Mouse (Mus musculus) frontal cortex, adult 2 months (tissue): ENCODE data around the gene Coq8b. TPM values are rescaled to one million over a fixed set of nuclear protein-coding genes. Genes with fewer than 3 reads are reported as not detected.

Experiments
- DNase-seq, 2 experiments: peaks; one replicate each; pipeline ENCODE4 v3.0.0; 2022; ENCODE audit warnings: low spot score in 1 of 2; ENCODE audit errors: extremely low spot score in 1 of 2
- polyA plus RNA-seq: library from polyadenylated mRNA; depleted of rRNA; stranded (reverse); fragments of >200 nt; gene quantifications from 2 replicates; pipeline ENCODE4 v1.2.3, GENCODE M21; 2012; rRNA removed

The Coq8b gene
- polyA plus RNA-seq, 1 experiment, result 39.1 TPM

DNA sequence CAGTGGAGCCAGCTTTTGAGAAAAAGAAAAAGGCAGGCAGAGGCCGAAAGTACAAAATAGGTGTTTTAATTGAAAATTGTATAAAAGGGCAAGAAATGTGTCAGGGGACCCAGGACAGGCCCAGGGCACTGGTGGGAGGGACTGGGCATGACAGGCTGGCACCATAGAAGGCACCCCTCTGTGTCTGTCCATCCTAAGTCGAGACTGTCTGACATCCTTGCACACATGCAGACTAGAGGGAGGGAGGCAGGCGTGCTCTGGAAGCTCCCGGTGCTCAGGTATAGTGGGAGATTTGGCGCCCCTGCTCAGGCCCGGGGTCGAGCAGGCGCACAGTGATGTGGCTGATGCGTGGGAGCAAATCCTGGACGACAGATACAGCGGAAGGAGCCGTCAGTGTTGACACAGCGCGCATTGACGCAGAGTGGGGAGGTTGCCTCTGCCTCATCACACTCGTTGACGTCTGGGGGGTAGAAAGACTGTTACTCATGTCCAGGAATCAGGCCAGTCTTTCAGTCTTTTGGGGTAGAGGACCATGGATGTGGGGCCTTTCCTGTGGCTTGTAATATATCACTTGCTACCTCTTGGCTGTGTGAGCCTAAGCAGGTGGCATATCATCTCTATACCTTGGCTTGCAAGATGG, 72.4 kb downstream of the Coq8b start:
- DNase-seq, result no peak

DNA sequence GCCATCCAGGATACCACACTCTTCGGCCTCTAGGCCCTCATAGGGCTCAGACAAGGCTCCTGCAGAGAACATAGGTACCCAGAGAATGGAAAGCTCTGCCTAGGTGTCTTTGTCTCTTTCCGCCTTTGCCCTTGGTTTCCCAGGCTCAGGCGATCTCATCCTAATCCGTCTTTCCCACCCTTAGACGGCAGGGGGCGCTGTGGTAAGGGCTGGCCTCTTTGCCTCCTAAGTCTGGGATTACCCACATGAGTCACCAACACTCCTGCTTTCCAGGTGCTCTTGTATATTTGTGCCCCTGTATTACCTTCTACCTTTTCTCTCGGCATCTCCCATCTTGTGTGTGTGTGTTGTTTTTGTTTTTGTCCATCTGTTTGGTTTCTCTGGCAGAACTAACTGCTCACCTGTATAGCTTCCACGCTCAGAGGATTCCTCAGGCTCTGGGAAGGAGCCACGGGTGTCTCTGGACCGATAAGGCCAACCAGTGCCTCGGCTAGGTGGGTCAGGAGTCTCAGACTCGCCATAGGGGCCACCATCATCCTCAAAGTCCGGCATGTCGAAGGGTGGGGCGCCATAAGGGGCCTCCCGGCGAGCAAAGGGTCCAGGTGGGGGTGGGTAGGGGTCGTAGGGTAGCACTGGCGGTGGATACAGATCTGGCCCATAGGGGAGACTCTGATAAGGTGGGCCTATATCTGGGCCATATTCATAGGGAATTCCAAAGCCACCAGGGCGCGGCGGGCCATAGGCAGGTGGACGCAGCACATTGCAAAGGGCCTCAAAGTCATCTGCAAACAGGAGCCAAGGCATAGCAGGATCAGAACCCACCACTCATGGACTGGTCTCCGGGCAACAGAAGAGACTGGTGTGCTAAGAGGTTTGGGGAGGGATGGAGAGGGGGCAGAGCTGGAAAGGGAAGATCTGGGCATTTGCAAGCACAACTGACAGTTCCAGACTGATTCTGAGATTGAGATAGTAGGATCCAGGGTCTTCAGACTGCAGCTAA, 73.6 kb downstream of the Coq8b start:
- no peak for DNase-seq

DNA sequence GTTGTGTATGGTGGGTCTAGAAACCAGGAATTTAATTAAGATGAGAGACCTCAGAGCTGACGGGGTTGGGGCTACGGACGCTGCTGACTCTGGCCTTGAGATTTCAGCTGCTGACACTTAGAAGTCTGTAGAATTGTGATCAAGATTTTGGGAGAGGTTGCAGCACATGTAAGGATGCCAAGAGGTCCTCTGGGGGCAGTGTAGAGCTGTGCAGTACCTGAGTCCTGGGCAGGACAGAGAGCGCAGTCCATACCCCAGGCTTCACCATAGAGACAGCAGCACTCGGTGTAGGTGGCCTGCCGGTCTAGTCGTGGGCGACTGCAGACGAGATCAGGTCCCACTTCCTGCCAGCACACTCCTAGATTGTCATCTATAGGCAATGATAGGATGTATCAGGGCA, 74.7 kb downstream of the Coq8b start:
- no peak for DNase-seq

Other genes with a start within 250 kb of the Coq8b start
- gene Cyp2a12, start 203.9 kb upstream of the Coq8b start, polyA plus RNA-seq, result not detected in 2 replicates
- gene Cyp2f2, start 113.1 kb upstream of the Coq8b start, polyA plus RNA-seq, result 1.2 and 3.7 TPM in 2 replicates
- gene Cyp2t4, start 79.3 kb upstream of the Coq8b start, polyA plus RNA-seq, result not detected in 2 replicates
- 96.1 and 102 TPM in 2 replicates for gene Egln2, start 66.2 kb upstream of the Coq8b start, polyA plus RNA-seq
- 124 and 128 TPM in 2 replicates for gene Rab4b, start 54.1 kb upstream of the Coq8b start, polyA plus RNA-seq
- 0.18 and 0.29 TPM in 2 replicates for gene Gm21983, start 51.9 kb upstream of the Coq8b start, polyA plus RNA-seq
- gene Mia, start 51.9 kb upstream of the Coq8b start, polyA plus RNA-seq, result 4.4 TPM in 2 replicates
- 17.5 and 17.7 TPM in 2 replicates for gene BC024978, start 37.2 kb upstream of the Coq8b start, polyA plus RNA-seq
- 190 and 196 TPM in 2 replicates for gene Snrpa, start 36.8 kb upstream of the Coq8b start, polyA plus RNA-seq
- 5.2 and 6.7 TPM in 2 replicates for gene Itpkc, start 4.4 kb upstream of the Coq8b start, polyA plus RNA-seq
- gene Numbl, start 25.4 kb downstream of the Coq8b start, polyA plus RNA-seq, result 95.1 and 100 TPM in 2 replicates
- 68.8 and 69.8 TPM in 2 replicates for gene Ltbp4, start 104.7 kb downstream of the Coq8b start, polyA plus RNA-seq
- 58.4 and 62.8 TPM in 2 replicates for gene Shkbp1, start 123.0 kb downstream of the Coq8b start, polyA plus RNA-seq
- gene Gm20479, start 124.4 kb downstream of the Coq8b start, polyA plus RNA-seq, result 0.25 TPM in 1 of 2 replicates, not detected in the other
- gene Sptbn4, start 214.7 kb downstream of the Coq8b start, polyA plus RNA-seq, result 131 and 135 TPM in 2 replicates
- gene Blvrb, start 215.0 kb downstream of the Coq8b start, polyA plus RNA-seq, result 21.4 and 23.6 TPM in 2 replicates
- gene Sertad3, start 240.7 kb downstream of the Coq8b start, polyA plus RNA-seq, result 3.8 and 5.0 TPM in 2 replicates